Mouse (Mus musculus): ENCODE data around the gene Poll. TPM values are rescaled to one million over a fixed set of nuclear protein-coding genes. Genes with fewer than 3 reads are reported as not detected.

The Poll gene
- polyA plus RNA-seq, 1 experiment from 2014 or later: 18.1 TPM

- no peak for ATAC-seq (ENCODE audit: low FRiP score)
- no peaks in the 10 kb centered on the region for H3K9me3 ChIP-seq
- H3K4me3 ChIP-seq (replicated peaks): peak overlapping the region; percentile 29
- peak overlapping the region; percentile 64 for H3K4me2 ChIP-seq
- H3K27ac ChIP-seq: no peak overlapping the region
- peaks cover 31% of the 10 kb centered on the region for H3K4me1 ChIP-seq
- WGBS: 1% methylated on average over 22 of the region's 26 CpGs
- H3K9ac ChIP-seq: peak overlapping the region; percentile 21; the same call in 1 of the 2 replicates
- peaks cover 94% of the 10 kb centered on the region for H3K27me3 ChIP-seq
- no peaks in the 10 kb centered on the region for H3K36me3 ChIP-seq (replicated peaks)
These were observed 16.0 kb downstream of the Poll start for GRCm38 (mm10) chr19:45544152-45544924.

- 0 out of 2 replicates have a peak overlapping the region, but pooled peaks have one; percentile 53 for H3K27ac ChIP-seq
- no peaks in the 10 kb centered on the region for H3K36me3 ChIP-seq (replicated peaks)
- WGBS: 16% methylated on average over 3 of the region's 3 CpGs
- H3K4me1 ChIP-seq: peaks cover 25% of the 10 kb centered on the region
- peaks cover 91% of the 10 kb centered on the region for H3K27me3 ChIP-seq
- H3K4me3 ChIP-seq (replicated peaks): peak overlapping the region; percentile 46
- H3K9me3 ChIP-seq: no peaks in the 10 kb centered on the region
- peak overlapping the region; percentile 80 for H3K4me2 ChIP-seq
- 0 out of 2 replicates have a peak overlapping the region, but pooled peaks have one; percentile 53 for H3K9ac ChIP-seq
- no peak for ATAC-seq (ENCODE audit: low FRiP score)
These were observed 18.3 kb downstream of the Poll start for GRCm38 (mm10) chr19:45542061-45542460.

GRCm38 (mm10) chr19:45541409-45542041 is 18.8 kb downstream of the Poll start:
- peak overlapping the region; percentile 80 for H3K4me2 ChIP-seq
- no peaks in the 10 kb centered on the region for H3K36me3 ChIP-seq (replicated peaks)
- WGBS: 0% methylated on average over 43 of the region's 58 CpGs
- H3K9me3 ChIP-seq: no peaks in the 10 kb centered on the region
- peak overlapping the region; percentile 53 for H3K9ac ChIP-seq
- H3K27ac ChIP-seq: 0 out of 2 replicates have a peak overlapping the region, but pooled peaks have one; percentile 53
- peaks cover 85% of the 10 kb centered on the region for H3K27me3 ChIP-seq
- peaks cover 25% of the 10 kb centered on the region for H3K4me1 ChIP-seq
- peak; percentile 71 for ATAC-seq (ENCODE audit: low FRiP score)
- peak overlapping the region; percentile 46 for H3K4me3 ChIP-seq (replicated peaks)

GRCm38 (mm10) chr19:45540657-45541408 is 19.5 kb downstream of the Poll start:
- no peak for ATAC-seq (ENCODE audit: low FRiP score)
- no peaks in the 10 kb centered on the region for H3K9me3 ChIP-seq
- peak overlapping the region; percentile 80 for H3K4me2 ChIP-seq
- no peak overlapping the region for H3K27ac ChIP-seq
- H3K27me3 ChIP-seq: peaks cover 80% of the 10 kb centered on the region
- no peaks in the 10 kb centered on the region for H3K36me3 ChIP-seq (replicated peaks)
- peaks cover 25% of the 10 kb centered on the region for H3K4me1 ChIP-seq
- peak overlapping the region; percentile 46 for H3K4me3 ChIP-seq (replicated peaks)
- H3K9ac ChIP-seq: peak overlapping the region; percentile 53
- WGBS: 26% methylated on average over 8 of the region's 8 CpGs

- Histone ChIP-seq H3K27ac (no peak overlapping the region), H3K4me1 (peaks cover 28% of the 10 kb centered on the region), H3K4me2 (no peak overlapping the region), H3K36me3 (replicated peaks) (no peaks in the 10 kb centered on the region), H3K27me3 (peaks cover 50% of the 10 kb centered on the region), H3K4me3 (replicated peaks) (no peak overlapping the region), H3K9ac (no peak overlapping the region), H3K9me3 (no peaks in the 10 kb centered on the region)
- no peak for ATAC-seq (ENCODE audit: low FRiP score)
- WGBS: 63% methylated on average over 1 of the region's 1 CpGs
These were observed 22.8 kb downstream of the Poll start for GRCm38 (mm10) chr19:45537505-45537904.

- ATAC-seq (ENCODE audit: low FRiP score): 0 out of 2 replicates have a peak, but pooled peaks have one; percentile 6
- WGBS: 65% methylated on average over 6 of the region's 6 CpGs
- Histone ChIP-seq H3K27me3 (peaks cover 35% of the 10 kb centered on the region), H3K36me3 (replicated peaks) (no peaks in the 10 kb centered on the region), H3K9ac (no peak overlapping the region), H3K4me2 (no peak overlapping the region), H3K9me3 (no peaks in the 10 kb centered on the region), H3K27ac (no peak overlapping the region), H3K4me3 (replicated peaks) (no peak overlapping the region), H3K4me1 (peaks cover 18% of the 10 kb centered on the region)
These were observed 24.4 kb downstream of the Poll start for GRCm38 (mm10) chr19:45535929-45536328.

GRCm38 (mm10) chr19:45535214-45535735 is 25.1 kb downstream of the Poll start:
- Histone ChIP-seq H3K27ac (no peak overlapping the region), H3K36me3 (replicated peaks) (0 out of 2 replicates have a peak, but pooled peaks cover under 1% of the 10 kb centered on the region), H3K27me3 (peaks cover 28% of the 10 kb centered on the region), H3K4me2 (no peak overlapping the region), H3K9me3 (no peaks in the 10 kb centered on the region), H3K4me3 (replicated peaks) (no peak overlapping the region), H3K9ac (no peak overlapping the region), H3K4me1 (peaks cover 12% of the 10 kb centered on the region; the same call in 1 of the 2 replicates)
- 81% methylated on average over 8 of the region's 8 CpGs for WGBS
- no peak for ATAC-seq (ENCODE audit: low FRiP score)

- 72% methylated on average over 7 of the region's 7 CpGs for WGBS
- Histone ChIP-seq H3K27ac (no peak overlapping the region), H3K36me3 (replicated peaks) (peaks cover 17% of the 10 kb centered on the region), H3K4me2 (no peak overlapping the region), H3K4me1 (peaks cover 12% of the 10 kb centered on the region; the same call in 1 of the 2 replicates), H3K9me3 (no peaks in the 10 kb centered on the region), H3K27me3 (peaks cover 11% of the 10 kb centered on the region; the same call in 1 of the 2 replicates), H3K9ac (no peak overlapping the region), H3K4me3 (replicated peaks) (no peak overlapping the region)
- ATAC-seq (ENCODE audit: low FRiP score): no peak
These were observed 26.7 kb downstream of the Poll start for GRCm38 (mm10) chr19:45533617-45534016.

- peaks cover 3% of the 10 kb centered on the region; the same call in 1 of the 2 replicates for H3K27me3 ChIP-seq
- H3K4me1 ChIP-seq: peaks cover 12% of the 10 kb centered on the region; the same call in 1 of the 2 replicates
- ATAC-seq (ENCODE audit: low FRiP score): no peak
- peaks cover 38% of the 10 kb centered on the region for H3K36me3 ChIP-seq (replicated peaks)
- H3K27ac ChIP-seq: no peak overlapping the region
- WGBS: 63% methylated on average over 6 of the region's 6 CpGs
- H3K4me3 ChIP-seq (replicated peaks): no peak overlapping the region
- no peak overlapping the region for H3K4me2 ChIP-seq
- H3K9ac ChIP-seq: no peak overlapping the region
- H3K9me3 ChIP-seq: no peaks in the 10 kb centered on the region
These were observed 28.8 kb downstream of the Poll start for GRCm38 (mm10) chr19:45531554-45531953.

GRCm38 (mm10) chr19:45530200-45530995 is 29.9 kb downstream of the Poll start:
- ATAC-seq (ENCODE audit: low FRiP score): no peak
- WGBS: 89% methylated on average over 15 of the region's 15 CpGs
- no peaks in the 10 kb centered on the region for H3K9me3 ChIP-seq

GRCm38 (mm10) chr19:45529294-45529693 is 31.0 kb downstream of the Poll start:
- peaks cover 42% of the 10 kb centered on the region for H3K36me3 ChIP-seq (replicated peaks)
- no peak for ATAC-seq (ENCODE audit: low FRiP score)
- WGBS: 89% methylated on average over 5 of the region's 5 CpGs

More at GRCm38 (mm10) chr19:45530200-45530995, 29.9 kb downstream of the Poll start:
- no peak overlapping the region for H3K4me3 ChIP-seq (replicated peaks)
- no peak overlapping the region for H3K9ac ChIP-seq
- H3K4me1 ChIP-seq: peaks cover 12% of the 10 kb centered on the region; the same call in 1 of the 2 replicates
- no peak overlapping the region for H3K4me2 ChIP-seq
- no peak overlapping the region for H3K27ac ChIP-seq
- H3K36me3 ChIP-seq (replicated peaks): peaks cover 39% of the 10 kb centered on the region
- H3K27me3 ChIP-seq: no peaks in the 10 kb centered on the region; the same call in 1 of the 2 replicates

More at GRCm38 (mm10) chr19:45529294-45529693, 31.0 kb downstream of the Poll start:
- Histone ChIP-seq H3K27me3 (no peaks in the 10 kb centered on the region; the same call in 1 of the 2 replicates), H3K4me3 (replicated peaks) (no peak overlapping the region), H3K9me3 (no peaks in the 10 kb centered on the region), H3K4me2 (no peak overlapping the region), H3K9ac (no peak overlapping the region), H3K4me1 (peaks cover 4% of the 10 kb centered on the region; the same call in 1 of the 2 replicates), H3K27ac (no peak overlapping the region)
